Mouse (Mus musculus) lung, postnatal 25 days (tissue): ENCODE measurements around the gene Col11a1.

ENCODE experiments used
- DNase-seq: peaks from one replicate; pipeline ENCODE4 v3.0.0; 2022; ENCODE audit warnings: low spot score

Gene Col11a1

DNA sequence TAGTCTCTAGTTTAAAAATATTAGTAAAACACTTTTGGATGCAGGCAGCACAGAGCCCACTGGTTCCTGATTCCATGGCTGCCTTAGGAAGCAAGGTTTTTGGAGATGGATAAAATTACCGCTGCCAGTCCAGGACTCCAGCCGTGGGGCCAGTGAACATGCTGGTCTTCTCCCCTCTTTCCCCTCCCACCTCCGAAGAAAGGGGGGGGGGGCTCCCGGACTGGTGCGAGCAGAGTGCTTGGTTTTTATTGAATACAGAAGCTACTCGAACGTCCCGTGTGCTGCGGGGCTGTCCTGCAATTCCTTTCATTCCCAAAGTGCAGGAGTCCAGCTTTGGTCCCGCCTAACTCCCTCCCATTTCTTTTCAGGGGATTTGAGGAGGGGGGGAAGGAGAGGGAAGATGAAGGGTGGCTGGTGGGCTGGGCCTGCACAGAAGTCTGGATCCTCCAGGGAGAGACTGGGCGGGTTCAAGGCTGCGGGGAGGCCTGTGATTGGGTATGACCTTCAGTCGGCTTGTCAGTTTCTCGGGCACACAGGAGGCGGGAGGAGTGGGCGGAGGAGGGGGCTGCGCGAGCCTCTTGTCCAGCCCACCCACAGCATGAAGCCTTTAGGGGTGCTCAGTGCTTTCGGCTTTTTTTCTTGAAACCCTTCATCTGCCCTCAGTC lies at the start of gene Col11a1:
Gene Col11a1, plus strand, starts transcription at position 570 of the 665 bp plus-strand sequence.
- DNase-seq: peak; percentile 10

DNA sequence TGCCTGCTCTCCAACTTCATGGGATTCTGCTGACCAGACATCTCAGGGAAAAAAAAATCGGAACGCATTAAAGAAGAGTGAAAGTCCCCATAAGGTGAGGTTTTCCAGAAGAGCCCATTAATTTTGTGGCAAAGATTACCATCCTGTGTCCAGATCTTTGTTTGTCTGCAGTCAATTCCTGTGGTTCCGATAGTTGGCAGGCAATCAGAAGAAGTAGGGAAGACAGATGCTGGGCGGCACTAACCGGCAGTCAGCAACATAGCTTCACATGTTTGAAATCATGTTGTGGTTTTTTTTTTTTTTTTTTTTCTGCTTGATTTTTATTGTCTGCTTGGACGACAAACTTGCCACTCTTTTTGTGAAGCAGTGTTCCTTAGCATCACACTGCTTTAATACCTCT lies 39.4 kb upstream of the Col11a1 start:
- DNase-seq: no peak

DNA sequence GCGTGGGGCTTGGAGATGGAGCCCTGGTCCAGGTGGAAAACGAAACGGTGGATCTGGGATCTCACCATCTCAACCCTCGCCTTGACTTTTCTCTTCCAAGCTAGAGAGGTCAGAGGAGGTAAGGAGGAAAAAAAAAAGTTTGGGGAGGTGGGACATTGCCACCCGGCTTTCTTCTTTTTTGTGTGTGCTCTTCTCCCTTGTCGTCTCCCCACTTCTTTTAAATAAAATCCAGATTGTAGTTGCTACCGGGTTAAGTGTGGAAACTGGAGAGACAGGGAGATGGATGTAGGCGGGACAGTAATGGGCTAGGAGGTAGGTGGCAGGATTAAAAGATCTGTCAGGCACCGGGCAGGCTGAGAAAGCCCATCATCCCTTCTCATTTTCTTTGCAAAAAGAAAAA lies 546 bp downstream of the Col11a1 start:
- DNase-seq: no peak

DNA sequence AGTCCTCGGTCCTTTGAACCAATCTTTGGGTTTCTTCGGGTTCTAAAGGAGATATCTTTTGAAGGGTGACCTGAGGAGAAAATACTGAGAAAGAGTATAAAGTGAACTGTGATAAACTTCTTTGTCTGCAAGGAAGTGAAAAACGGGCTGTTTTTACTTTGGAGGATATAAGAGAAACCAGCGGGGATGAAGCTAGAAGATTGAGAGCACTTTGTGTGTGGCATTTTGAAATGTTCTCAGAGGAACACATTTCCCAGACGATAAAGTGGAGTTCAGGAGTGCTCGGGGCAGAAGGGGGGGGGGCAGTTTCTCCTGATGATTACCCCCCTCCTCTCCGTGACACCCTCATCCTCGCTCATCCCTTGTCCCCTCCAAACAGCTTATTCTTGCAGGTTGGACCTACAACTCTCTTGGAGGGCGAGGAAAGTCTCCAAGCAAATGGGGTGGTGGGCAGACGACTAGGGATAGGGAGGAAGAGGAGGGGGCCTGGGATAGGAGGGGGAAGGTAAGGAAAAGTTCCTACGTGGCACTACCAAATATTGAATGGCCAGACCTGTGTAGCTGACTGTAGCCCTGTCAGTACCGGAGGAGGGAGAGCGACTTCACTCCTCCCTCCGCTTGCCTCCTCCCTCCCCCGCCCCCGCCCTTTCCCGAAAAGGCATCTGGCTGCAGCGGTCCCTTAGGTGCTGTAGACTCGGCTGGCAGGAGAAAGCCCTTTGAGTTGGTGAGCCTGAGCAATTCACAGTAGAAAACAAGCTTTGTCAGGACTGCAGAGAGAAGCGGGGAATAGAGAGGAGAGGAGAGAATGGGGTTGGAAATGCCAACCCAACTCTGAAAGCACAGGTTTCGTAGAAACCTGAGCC lies 1.2 kb downstream of the Col11a1 start:
- no peak for DNase-seq

DNA sequence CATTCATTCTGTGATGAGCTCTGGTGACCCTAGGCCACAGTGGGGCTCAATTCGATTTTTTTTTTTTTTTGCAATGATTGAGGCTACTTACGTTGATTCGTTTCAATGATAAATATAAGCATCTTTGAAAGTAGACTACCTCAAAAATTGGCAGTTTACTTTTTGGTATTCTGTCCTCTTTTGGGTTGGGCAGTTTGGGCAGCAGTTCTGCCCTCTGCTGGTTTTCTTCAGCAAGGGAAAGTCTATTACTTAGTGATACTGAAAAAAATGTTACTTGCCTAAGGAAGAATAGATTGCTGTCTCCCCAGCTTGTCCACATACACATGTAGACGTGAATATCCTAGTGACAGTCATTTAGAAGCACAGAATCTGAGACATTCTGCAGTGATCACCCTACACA lies 2.0 kb downstream of the Col11a1 start:
- no peak for DNase-seq

DNA sequence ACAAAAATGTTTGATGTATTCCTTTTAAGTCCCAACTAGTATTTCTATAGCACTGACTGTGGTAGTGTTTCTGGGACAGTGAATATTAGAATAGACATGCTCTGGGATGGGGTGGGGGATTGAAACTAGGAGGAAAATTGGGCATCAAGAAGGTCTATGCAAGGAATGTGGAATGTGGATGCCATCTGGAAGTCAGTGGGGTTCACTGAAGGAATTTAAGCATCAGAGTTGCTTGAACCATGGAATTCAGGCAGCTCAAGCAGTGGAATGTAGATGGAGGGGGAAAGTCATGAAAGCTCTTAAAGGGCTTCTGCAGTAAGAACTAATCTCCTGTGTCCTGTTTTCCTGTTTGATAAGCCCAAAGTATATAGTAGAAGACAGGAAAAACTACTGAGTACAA lies 22.1 kb downstream of the Col11a1 start:
- DNase-seq: no peak

DNA sequence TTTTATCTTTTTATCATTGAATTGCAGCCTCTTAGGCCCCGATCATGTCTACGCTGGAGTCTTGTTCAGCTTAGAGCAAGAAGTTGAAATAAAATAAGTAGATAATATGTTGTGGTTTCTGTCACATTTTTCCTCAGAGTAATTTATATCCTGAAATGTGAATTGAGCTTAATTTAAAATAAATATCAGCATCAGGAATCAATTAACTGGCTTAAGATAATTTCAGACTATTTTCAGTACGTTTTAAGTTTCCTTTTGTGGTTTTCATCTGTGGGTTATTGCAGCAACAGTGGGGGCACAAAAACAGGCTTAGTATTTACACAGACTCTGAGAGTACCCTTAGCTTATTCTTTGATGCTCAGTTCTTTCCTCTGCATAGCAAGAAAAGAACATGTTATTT lies 23.2 kb downstream of the Col11a1 start:
- DNase-seq: no peak

DNA sequence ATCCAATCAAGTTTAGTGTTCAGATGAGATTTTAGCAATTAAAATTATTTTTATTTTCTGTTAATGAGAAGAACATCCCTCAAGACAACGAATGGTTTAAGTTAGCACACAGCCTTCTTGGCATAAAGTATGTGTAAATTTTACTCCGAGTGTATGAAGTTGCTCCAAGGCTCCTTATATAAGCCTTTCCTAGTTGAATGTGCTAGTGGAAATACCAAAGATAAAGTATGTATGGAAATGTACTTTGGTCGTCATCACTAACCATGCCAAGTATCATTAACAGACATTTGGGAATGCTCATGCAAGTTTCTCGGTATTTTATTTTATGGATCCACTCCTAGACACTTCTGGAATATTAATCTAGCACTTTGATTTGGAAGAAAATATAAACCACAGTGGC lies 34.8 kb downstream of the Col11a1 start:
- no peak for DNase-seq

DNA sequence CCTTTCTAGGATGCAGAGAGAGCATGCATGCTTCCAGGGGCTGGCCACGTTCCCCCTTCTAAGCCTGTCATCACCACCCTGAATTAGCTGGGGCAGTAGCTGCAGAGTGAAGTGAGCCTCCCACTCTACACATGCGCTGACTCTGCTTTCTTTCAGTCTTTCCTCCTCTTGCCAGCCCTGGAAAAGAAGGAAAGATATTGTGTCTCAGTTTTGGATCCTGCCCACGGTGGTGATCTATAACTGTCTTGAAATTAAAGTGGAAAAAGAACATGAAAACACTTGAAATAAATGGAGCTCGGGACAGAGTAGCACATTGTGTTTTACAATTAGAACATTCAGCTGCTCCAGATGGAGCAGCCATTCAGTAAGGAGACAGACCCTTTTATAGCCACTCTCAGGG lies 35.2 kb downstream of the Col11a1 start:
- no peak for DNase-seq

DNA sequence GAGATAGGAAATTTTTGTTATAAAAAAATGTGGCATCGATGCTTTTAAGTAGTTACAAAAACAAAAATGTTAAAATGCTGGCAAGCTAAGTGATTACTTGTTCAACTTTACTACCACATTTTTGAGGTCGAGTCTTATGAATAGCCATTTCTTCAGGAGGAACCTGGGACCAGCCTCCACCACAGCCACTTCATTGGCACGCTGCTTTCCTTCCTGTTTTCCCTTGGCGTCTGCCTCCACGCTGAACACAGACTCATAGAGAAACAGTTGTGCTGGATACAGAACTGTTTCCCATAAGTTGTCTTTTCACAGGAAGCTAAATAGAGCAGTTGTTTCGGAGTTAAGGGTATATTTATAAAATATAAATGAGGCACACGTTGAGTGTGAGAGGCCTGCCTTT lies 69.0 kb downstream of the Col11a1 start:
- DNase-seq: no peak

DNA sequence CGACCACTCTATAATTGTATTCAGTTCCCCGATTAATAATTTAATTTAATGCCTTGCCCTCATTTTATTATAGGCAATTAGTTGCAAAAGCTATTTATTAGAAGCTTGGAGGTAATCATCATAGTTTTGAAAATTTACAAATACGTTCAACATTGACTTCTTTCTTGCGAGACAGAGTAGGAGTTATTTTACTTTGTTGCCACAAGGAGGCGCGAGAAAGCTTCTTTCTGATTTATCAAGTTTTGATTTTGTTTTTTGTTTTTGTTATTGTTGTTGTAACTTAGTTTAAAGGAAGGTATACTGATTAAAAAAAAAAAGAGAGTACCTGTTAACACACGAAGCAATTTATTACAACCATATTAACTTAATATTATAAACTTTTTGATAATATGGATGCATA lies 76.8 kb downstream of the Col11a1 start:
- no peak for DNase-seq

DNA sequence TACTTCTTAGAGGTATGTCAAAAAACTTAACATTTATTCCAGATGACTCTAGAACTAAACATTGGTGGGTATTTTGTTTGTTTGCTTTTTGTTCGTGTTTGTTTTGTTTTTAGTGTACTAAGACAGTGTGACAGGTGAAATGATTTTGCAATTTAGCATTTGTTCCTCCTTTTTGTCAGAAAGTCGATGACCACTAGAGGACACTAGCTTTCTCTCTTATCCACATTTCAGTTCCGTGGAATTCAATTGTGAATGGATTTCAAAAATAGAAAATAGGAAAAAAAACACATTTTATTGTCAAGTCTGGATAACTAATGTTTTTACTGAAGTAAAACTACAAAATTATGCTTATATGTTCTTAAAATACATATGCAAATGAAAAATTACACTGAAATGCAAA lies 116.8 kb downstream of the Col11a1 start:
- DNase-seq: no peak

DNA sequence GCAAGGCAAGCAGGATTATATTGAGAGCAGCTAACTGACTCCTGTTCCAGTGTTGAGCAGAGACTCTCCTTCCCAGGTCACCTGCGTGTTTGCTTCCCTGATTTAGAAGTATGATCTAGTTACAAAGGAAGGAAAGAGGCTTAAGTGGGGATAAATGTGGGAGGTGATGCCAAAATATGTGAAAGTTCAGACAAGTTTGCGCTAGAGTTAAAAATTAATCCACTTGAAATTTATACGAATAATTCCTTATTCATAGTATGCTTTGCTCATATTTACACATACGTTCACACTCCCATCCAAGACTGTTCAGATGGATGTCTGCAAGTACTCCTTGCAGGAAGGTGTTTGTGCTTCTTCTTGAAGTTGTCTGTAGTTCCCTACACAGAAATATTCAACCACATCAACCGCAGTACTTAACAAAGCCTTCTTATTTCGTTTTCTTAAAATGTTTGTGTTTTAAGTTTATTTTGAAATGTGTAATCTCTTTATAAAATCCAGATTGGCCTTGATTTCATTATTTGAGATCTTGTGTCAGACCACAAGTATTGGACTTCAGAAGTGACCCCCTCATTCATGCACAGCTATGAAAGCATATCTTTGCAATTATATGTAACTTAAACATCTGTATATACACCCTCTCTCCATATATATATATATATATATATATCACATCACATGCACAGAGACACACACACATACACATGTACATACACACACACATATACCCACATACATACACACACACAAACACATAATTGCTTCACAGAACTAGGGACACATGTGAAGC lies 167.8 kb downstream of the Col11a1 start:
- no peak for DNase-seq

DNA sequence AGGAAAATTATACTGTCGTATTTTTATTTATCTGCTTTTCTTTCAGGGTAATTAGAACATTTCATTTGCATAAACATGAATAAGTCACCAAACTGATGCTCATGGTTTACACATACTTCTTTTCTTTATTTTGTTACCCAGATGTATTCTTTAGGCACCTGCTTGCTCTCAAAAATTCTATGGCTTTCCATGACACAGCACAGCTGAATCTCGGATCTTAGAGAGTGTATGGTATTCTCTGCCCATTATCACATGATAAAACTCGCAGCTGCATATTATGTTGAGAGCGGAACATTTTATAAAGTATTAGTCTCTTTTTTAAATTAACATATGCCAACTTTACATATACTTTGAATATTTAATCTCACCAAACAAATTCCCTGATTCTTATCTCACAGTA lies 181.9 kb downstream of the Col11a1 start:
- no peak for DNase-seq

DNA sequence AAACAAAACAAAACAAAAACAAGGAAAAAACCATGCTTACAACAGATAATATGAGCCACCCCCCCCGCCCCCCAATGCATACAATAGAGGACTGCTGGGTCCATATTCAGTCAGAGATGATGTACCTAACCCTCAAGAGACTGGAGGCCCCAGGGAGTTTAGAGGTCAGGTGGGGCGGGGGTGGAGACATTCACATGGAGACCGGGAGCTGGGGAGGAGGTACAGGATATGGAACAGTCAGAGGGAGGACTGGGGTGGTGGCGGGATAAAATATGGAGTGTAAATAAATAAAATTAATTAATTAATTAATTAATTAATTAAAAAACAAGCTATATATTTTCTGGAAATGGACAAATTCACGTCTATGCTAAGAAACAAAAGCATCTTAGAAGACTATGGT lies 185.8 kb downstream of the Col11a1 start:
- DNase-seq: no peak

DNA sequence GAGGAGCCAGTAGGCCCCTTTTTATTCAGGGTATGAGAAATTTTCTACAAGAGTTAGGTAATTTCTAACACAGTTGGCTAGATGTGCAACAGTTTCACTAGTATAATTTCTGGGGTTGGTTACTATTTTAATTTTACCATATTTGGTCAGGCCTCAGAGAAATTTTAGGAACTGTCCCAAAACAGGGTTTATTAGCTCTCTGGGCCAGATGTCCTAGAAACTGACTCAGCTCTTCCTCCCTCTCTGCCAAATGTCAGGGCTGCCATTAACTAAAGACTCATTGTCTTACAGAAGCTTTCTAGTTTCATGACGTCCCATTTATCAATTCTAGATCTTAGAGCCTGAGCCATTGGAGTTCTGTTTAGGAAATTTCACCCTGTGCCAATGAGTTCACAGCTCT lies 199.2 kb downstream of the Col11a1 start:
- no peak for DNase-seq
